Mouse (Mus musculus) hindbrain, postnatal 0 days (tissue): Measurements from ENCODE around the gene Zfp423. TPM values are rescaled to one million over a fixed set of nuclear protein-coding genes. Genes with fewer than 3 reads are reported as not detected.

Experiments
- ATAC-seq: fragments of 200-750 bp; cut with Nextera tagmentation; 2 replicates; pipeline ENCODE4 v1.8.0; 2017; ENCODE audit warnings: mild to moderate bottlenecking, moderate TSS enrichment, moderate library complexity
- DNase-seq: peaks from one replicate; pipeline ENCODE4 v3.0.0-alpha.2; 2015; ENCODE audit warnings: low spot score
- H3K27ac ChIP-seq: fragments of 300-500 bp; sonication (generic); 2 replicates; pipeline ENCODE4 v1.5.1; 2014; ENCODE audit warnings: mild to moderate bottlenecking
- H3K27me3 ChIP-seq: fragments of 300-500 bp; sonication (generic); 2 replicates; pipeline ENCODE4 v1.6.1; 2014; ENCODE audit warnings: low read length, mixed read lengths; ENCODE audit not compliant: insufficient read depth
- H3K36me3 ChIP-seq: fragments of 300-500 bp; sonication (generic); 2 replicates; pipeline ENCODE4 v1.6.1; 2014; ENCODE audit warnings: low read length, mixed read lengths; ENCODE audit not compliant: insufficient read depth
- H3K4me1 ChIP-seq: fragments of 300-500 bp; sonication (generic); 2 replicates; pipeline ENCODE4 v1.6.1; 2014; ENCODE audit warnings: antibody characterized with exemption, low read length, mixed read lengths; ENCODE audit not compliant: insufficient read depth
- H3K4me2 ChIP-seq: fragments of 300-500 bp; sonication (generic); 2 replicates; pipeline ENCODE4 v1.6.1; 2014; ENCODE audit warnings: low read depth, mild to moderate bottlenecking, low read length, moderate library complexity, mixed read lengths
- H3K4me3 ChIP-seq: fragments of 300-500 bp; sonication (generic); 2 replicates; pipeline ENCODE4 v1.5.1; 2014; ENCODE audit warnings: low read length
- H3K9ac ChIP-seq: fragments of 300-500 bp; sonication (generic); replicated peaks from 2 replicates; pipeline ENCODE4 v1.6.1; 2014; ENCODE audit warnings: mild to moderate bottlenecking, low read length, moderate library complexity, mixed read lengths
- H3K9me3 ChIP-seq: fragments of 300-500 bp; sonication (generic); 2 replicates; pipeline ENCODE4 v1.6.1; 2016; ENCODE audit warnings: low read length, mixed read lengths
- CTCF ChIP-seq: IDR thresholded peaks from 2 replicates; pipeline ENCODE4 v1.5.1; 2016; ENCODE audit warnings: antibody characterized with exemption, control low read depth, low read depth
- WGBS: fragments of 180-500 bp; shearing (Covaris S2); extraction: QIAGEN DNeasy Blood & Tissue Kit; methylation state at CpG from one replicate; pipeline ENCODE4 v1.1.7; 2014; 5-methylcytosine and 5-hydroxymethylcytosine counted together
- polyA plus RNA-seq: library from polyadenylated mRNA; unstranded; fragments of >200 nt; fragmentation: Nextera tagmentation; extraction: Ambion mirVana; gene quantifications from 2 replicates; pipeline ENCODE4 v1.2.1, GENCODE M21; 2015
- total RNA-seq: library from RNA; depleted of rRNA; stranded (reverse); fragments of >200 nt; gene quantifications from 2 replicates; pipeline ENCODE4 v1.2.3, GENCODE M21; 2014

Zfp423 gene
- total and polyA plus RNA-seq, 2 experiments from 2014 or later: 22.2 to 73.6 TPM

- H3K9ac ChIP-seq: no peak overlapping the region
- H3K4me2 ChIP-seq: no peak overlapping the region
- ATAC-seq: no peak
- no peaks in the 10 kb centered on the region for H3K36me3 ChIP-seq
- no peaks in the 10 kb centered on the region for H3K27me3 ChIP-seq
- H3K9me3 ChIP-seq: no peaks in the 10 kb centered on the region
- TF ChIP-seq CTCF: no peak
- DNase-seq: no peak
- no peak overlapping the region for H3K27ac ChIP-seq
- H3K4me3 ChIP-seq: no peak overlapping the region
- WGBS: 78% methylated on average over 7 of the region's 7 CpGs
- H3K4me1 ChIP-seq: peaks cover 24% of the 10 kb centered on the region; the same call in 1 of the 2 replicates
Observed at GRCm38 (mm10) chr8:87818506-87818905, 140.9 kb downstream of the Zfp423 start.

DNA sequence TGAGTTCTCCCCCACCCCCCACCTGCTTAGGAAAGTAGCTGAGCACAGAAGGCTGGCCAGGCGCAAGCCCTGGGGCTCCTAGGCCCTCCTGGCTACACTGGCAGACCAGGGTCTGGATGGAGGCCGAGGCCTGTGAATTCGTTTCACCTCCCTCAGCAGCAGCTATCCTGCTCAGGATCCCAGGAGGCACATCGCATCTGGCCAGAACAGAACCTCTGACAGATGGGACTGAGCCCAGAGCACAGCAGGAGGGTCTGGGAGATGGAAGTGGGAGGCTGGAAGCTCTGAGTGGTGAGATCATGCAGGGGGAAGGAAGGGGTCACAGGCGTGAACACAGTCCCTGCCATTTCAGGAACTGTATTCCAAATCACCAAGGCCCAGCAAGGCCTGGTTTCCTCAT, 143.3 kb downstream of the Zfp423 start:
- 0 out of 2 replicates have a peak overlapping the region, but pooled peaks have one; percentile 5 for H3K27ac ChIP-seq
- H3K27me3 ChIP-seq: no peaks in the 10 kb centered on the region
- H3K36me3 ChIP-seq: no peaks in the 10 kb centered on the region
- H3K4me3 ChIP-seq: no peak overlapping the region
- no peak for TF ChIP-seq CTCF
- ATAC-seq (no peak), DNase-seq (peak; percentile 28)
- H3K9ac ChIP-seq: no peak overlapping the region
- 36% methylated on average over 5 of the region's 5 CpGs for WGBS
- H3K4me2 ChIP-seq: no peak overlapping the region
- H3K9me3 ChIP-seq: no peaks in the 10 kb centered on the region
- peaks cover 27% of the 10 kb centered on the region for H3K4me1 ChIP-seq

- Histone ChIP-seq H3K4me1 (peaks cover 28% of the 10 kb centered on the region), H3K27me3 (no peaks in the 10 kb centered on the region), H3K36me3 (no peaks in the 10 kb centered on the region), H3K9me3 (no peaks in the 10 kb centered on the region), H3K4me3 (no peak overlapping the region), H3K4me2 (no peak overlapping the region), H3K27ac (peak overlapping the region; percentile 67; the same call in 1 of the 2 replicates), H3K9ac (0 out of 2 replicates have a peak overlapping the region, but pooled peaks have one; percentile 13)
- 53% methylated on average over 12 of the region's 12 CpGs for WGBS
- DNase-seq (peak; percentile 21), ATAC-seq (no peak)
- no peak for TF ChIP-seq CTCF
Observed at GRCm38 (mm10) chr8:87812661-87813060, 146.7 kb downstream of the Zfp423 start.

DNA sequence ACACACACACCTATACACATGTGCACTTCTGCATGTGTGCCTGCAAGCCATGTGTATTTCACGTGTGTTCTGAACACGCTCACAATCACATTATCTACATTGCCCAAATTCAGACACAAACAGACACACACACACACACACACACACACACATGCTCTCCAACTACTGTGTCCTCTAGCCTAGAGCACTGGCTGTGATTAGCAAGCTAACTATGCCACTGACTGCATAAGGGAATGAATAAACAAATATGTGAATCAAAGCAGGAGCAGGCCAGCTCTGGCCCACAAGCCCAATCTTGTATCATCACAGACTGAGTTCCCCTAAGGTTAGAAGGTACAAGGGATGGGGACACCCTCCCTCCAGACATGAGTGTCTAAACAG, 147.3 kb downstream of the Zfp423 start:
- Histone ChIP-seq H3K36me3 (no peaks in the 10 kb centered on the region), H3K4me2 (no peak overlapping the region), H3K4me1 (peaks cover 28% of the 10 kb centered on the region), H3K27ac (peak overlapping the region; percentile 67; the same call in 1 of the 2 replicates), H3K9me3 (no peaks in the 10 kb centered on the region), H3K9ac (0 out of 2 replicates have a peak overlapping the region, but pooled peaks have one; percentile 13), H3K4me3 (no peak overlapping the region), H3K27me3 (no peaks in the 10 kb centered on the region)
- 73% methylated on average over 2 of the region's 2 CpGs for WGBS
- no peak for TF ChIP-seq CTCF
- ATAC-seq: peak; percentile 33; the same call in 1 of the 2 replicates
- no peak for DNase-seq

GRCm38 (mm10) chr8:87811399-87812068, 147.9 kb downstream of the Zfp423 start:
- no peak for TF ChIP-seq CTCF
- WGBS: 40% methylated on average over 17 of the region's 17 CpGs
- H3K36me3 ChIP-seq: no peaks in the 10 kb centered on the region
- 0 out of 2 replicates have a peak overlapping the region, but pooled peaks have one; percentile 3 for H3K4me2 ChIP-seq
- no peak overlapping the region for H3K4me3 ChIP-seq
- H3K9me3 ChIP-seq: no peaks in the 10 kb centered on the region
- peaks cover 25% of the 10 kb centered on the region for H3K4me1 ChIP-seq
- H3K27me3 ChIP-seq: no peaks in the 10 kb centered on the region
- peak overlapping the region; percentile 67 for H3K27ac ChIP-seq
- H3K9ac ChIP-seq: 0 out of 2 replicates have a peak overlapping the region, but pooled peaks have one; percentile 17
- ATAC-seq (peak; percentile 80), DNase-seq (peak; percentile 89)

DNA sequence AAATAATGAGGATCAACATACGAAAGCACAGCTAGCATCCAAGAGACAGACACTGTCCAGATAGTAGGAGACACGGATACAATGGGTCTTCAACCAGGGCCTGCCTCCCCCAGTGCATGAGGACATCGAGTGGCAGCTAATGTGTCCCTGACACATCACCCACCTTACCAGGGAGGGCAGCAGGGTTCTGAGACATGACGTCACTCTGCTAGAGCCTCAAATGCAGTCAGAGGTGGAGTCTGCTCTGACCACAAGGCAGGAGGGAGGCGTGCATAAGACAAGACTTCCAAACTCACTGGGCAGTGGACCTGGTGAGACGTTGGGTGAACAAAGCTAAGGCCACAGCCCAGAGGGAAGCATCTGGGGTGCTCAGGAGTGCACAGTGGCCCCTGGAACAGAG, 148.6 kb downstream of the Zfp423 start:
- Histone ChIP-seq H3K4me2 (no peak overlapping the region), H3K9me3 (no peaks in the 10 kb centered on the region), H3K27me3 (no peaks in the 10 kb centered on the region), H3K27ac (no peak overlapping the region), H3K4me1 (peaks cover 17% of the 10 kb centered on the region), H3K36me3 (no peaks in the 10 kb centered on the region), H3K9ac (no peak overlapping the region), H3K4me3 (no peak overlapping the region)
- WGBS: 74% methylated on average over 6 of the region's 6 CpGs
- ATAC-seq: no peak
- no peak for DNase-seq
- TF ChIP-seq CTCF: no peak
